In genomic region chr6:71492756-71493674, GRCm38 (mm10) we compare ENCODE assay signal across 8 mouse cellular contexts. TPM values are rescaled to one million over a fixed set of nuclear protein-coding genes. Genes with fewer than 3 reads are reported as not detected.
DNase-seq lines count a peak whose midpoint lies in the region; ATAC-seq and TF ChIP-seq lines count a peak whose summit lies in the region.

No protein-coding gene starts in this region.

- no peaks in the 10 kb centered on the region for H3K27me3 ChIP-seq in heart, embryonic 15.5 days
- H3K27me3 ChIP-seq in G1E (ENCODE audit: insufficient read depth, low read length) = peaks cover 2% of the 10 kb centered on the region
- no peaks in the 10 kb centered on the region for H3K27me3 ChIP-seq in hindbrain, embryonic 10.5 days (ENCODE audit: insufficient read depth, poor library complexity, severe bottlenecking)
- no peaks in the 10 kb centered on the region for H3K27me3 ChIP-seq in megakaryocyte, embryonic 14.5 days (replicated peaks)

- H3K9ac ChIP-seq in heart, embryonic 15.5 days = peak overlapping the region; percentile 100; the same call in 1 of the 2 replicates

- DNase-seq in heart, postnatal 4 days = no peak
- no peak for DNase-seq in G1E (ENCODE audit: low spot score)
- DNase-seq in hindbrain, embryonic 10.5 days (ENCODE audit: low spot score) = no peak
- no peak for DNase-seq in left cerebral cortex, adult 11 months (ENCODE audit: low spot score)
- DNase-seq in ovary, postnatal 36 days (ENCODE audit: low spot score) = no peak
- no peak for DNase-seq in adrenal gland, adult 2 months

- H3K27ac ChIP-seq in heart, embryonic 15.5 days = peak overlapping the region; percentile 99
- peak overlapping the region; percentile 99 for H3K27ac ChIP-seq in hindbrain, embryonic 10.5 days

- H3K4me1 ChIP-seq in heart, embryonic 15.5 days (replicated peaks) = peaks cover 14% of the 10 kb centered on the region
- peaks cover 21% of the 10 kb centered on the region for H3K4me1 ChIP-seq in G1E (ENCODE audit: insufficient read depth, low read depth, low read length)
- peaks cover 19% of the 10 kb centered on the region for H3K4me1 ChIP-seq in hindbrain, embryonic 10.5 days (replicated peaks)
- peaks cover 25% of the 10 kb centered on the region for H3K4me1 ChIP-seq in megakaryocyte, embryonic 14.5 days

- no peaks in the 10 kb centered on the region for H3K9me3 ChIP-seq in heart, embryonic 15.5 days (replicated peaks)
- no peaks in the 10 kb centered on the region for H3K9me3 ChIP-seq in G1E (replicated peaks)
- no peaks in the 10 kb centered on the region for H3K9me3 ChIP-seq in hindbrain, embryonic 10.5 days
- 0 out of 2 replicates have a peak, but pooled peaks cover 3% of the 10 kb centered on the region for H3K9me3 ChIP-seq in megakaryocyte, embryonic 14.5 days

- H3K4me2 ChIP-seq in heart, embryonic 15.5 days = peak overlapping the region; percentile 87

- peak overlapping the region; percentile 99 for H3K4me3 ChIP-seq in heart, embryonic 15.5 days
- H3K4me3 ChIP-seq in G1E (ENCODE audit: low read depth, low read length) = peak overlapping the region; percentile 89
- H3K4me3 ChIP-seq in hindbrain, embryonic 10.5 days = peak overlapping the region; percentile 94
- peak overlapping the region; percentile 99 for H3K4me3 ChIP-seq in megakaryocyte, embryonic 14.5 days (replicated peaks)

- ATAC-seq in heart, embryonic 15.5 days (replicated peaks; ENCODE audit: insufficient number of reproducible peaks, insufficient read depth, low FRiP score, low read depth) = no peak; the same call in 1 of the 2 replicates
- no peak for ATAC-seq in G1E (ENCODE audit: extremely low read depth, insufficient number of reproducible peaks, low FRiP score, poor library complexity, severe bottlenecking)

- TF ChIP-seq CTCF in G1E (IDR thresholded peaks at IDR 0.05; ENCODE audit: low read depth, low read length) = no peak

- H3K36me3 ChIP-seq in heart, embryonic 15.5 days = peaks cover 6% of the 10 kb centered on the region; the same call in 1 of the 2 replicates
- peaks cover 6% of the 10 kb centered on the region for H3K36me3 ChIP-seq in G1E (replicated peaks)
- H3K36me3 ChIP-seq in hindbrain, embryonic 10.5 days = peaks cover 7% of the 10 kb centered on the region
- peaks cover 12% of the 10 kb centered on the region for H3K36me3 ChIP-seq in megakaryocyte, embryonic 14.5 days (replicated peaks; ENCODE audit: low read length)

- 21% methylated on average over 21 of the region's 22 CpGs for WGBS in heart, embryonic 15.5 days
- WGBS in hindbrain, embryonic 10.5 days = 25% methylated on average over 21 of the region's 22 CpGs

RNA-seq across cellular contexts. Expression of gene Rnf103, which starts 0.7 kb away (rescaled TPM):
- 14.5 and 15.8 TPM in 2 replicates for polyA plus RNA-seq in heart, embryonic 15.5 days (2015; fragmentation: Nextera tagmentation; extraction: Ambion mirVana)
- total RNA-seq in heart, postnatal 4 days (2021) = 10 to 100 TPM; 32.1 to 33.5 TPM
- total RNA-seq in G1E (2014; fragmentation: Nextera tagmentation) (14.2 and 15.0 TPM in 2 replicates), G1E (2017) (15.0 and 18.3 TPM in 2 replicates)
- polyA plus RNA-seq in G1E (2012) = 7.3 and 9.7 TPM in 2 replicates
- polyA plus RNA-seq in hindbrain, embryonic 10.5 days (2016; fragmentation: Nextera tagmentation; extraction: Ambion mirVana) = 10.6 and 12.3 TPM in 2 replicates
- polyA plus RNA-seq in megakaryocyte, embryonic 14.5 days (2012; ENCODE audit: insufficient read depth, low replicate concordance) = 7.3 and 27.6 TPM in 2 replicates
- total RNA-seq in adrenal gland, adult 2 months (2021) = 10 to 100 TPM; 28.5 to 40.3 TPM
- polyA plus RNA-seq in adrenal gland, adult 2 months (2012; rRNA removed) = 37.8 and 49.3 TPM in 2 replicates

RNA-seq across cellular contexts. Expression of gene Chmp3, which starts 50.6 kb away (rescaled TPM):
- polyA plus RNA-seq in heart, embryonic 15.5 days (2015; fragmentation: Nextera tagmentation; extraction: Ambion mirVana) = 62.6 and 63.0 TPM in 2 replicates
- 10 to 100 TPM; 61.5 to 68.6 TPM for total RNA-seq in heart, postnatal 4 days (2021)
- total RNA-seq in G1E (2014; fragmentation: Nextera tagmentation) = 27.7 and 30.0 TPM in 2 replicates
- 87.1 and 101 TPM in 2 replicates for total RNA-seq in G1E (2017)
- polyA plus RNA-seq in G1E (2012) = 14.7 and 25.6 TPM in 2 replicates
- polyA plus RNA-seq in hindbrain, embryonic 10.5 days (2016; fragmentation: Nextera tagmentation; extraction: Ambion mirVana) = 46.6 and 52.0 TPM in 2 replicates
- 7.6 and 33.8 TPM in 2 replicates for polyA plus RNA-seq in megakaryocyte, embryonic 14.5 days (2012; ENCODE audit: insufficient read depth, low replicate concordance)
- total RNA-seq in adrenal gland, adult 2 months (2021) = 100 to 1,000 TPM; 141 to 143 TPM
- 16.6 and 21.7 TPM in 2 replicates for polyA plus RNA-seq in adrenal gland, adult 2 months (2012; rRNA removed)

RNA-seq across cellular contexts. Expression of gene Rmnd5a, which starts 52.6 kb away (rescaled TPM):
- 8.4 and 9.9 TPM in 2 replicates for polyA plus RNA-seq in heart, embryonic 15.5 days (2015; fragmentation: Nextera tagmentation; extraction: Ambion mirVana)
- 10 to 100 TPM; 42.1 to 43.9 TPM for total RNA-seq in heart, postnatal 4 days (2021)
- total RNA-seq in G1E (2014; fragmentation: Nextera tagmentation) (89.4 and 90.3 TPM in 2 replicates), G1E (2017) (51.9 and 65.9 TPM in 2 replicates)
- 7.4 and 7.8 TPM in 2 replicates for polyA plus RNA-seq in G1E (2012)
- polyA plus RNA-seq in hindbrain, embryonic 10.5 days (2016; fragmentation: Nextera tagmentation; extraction: Ambion mirVana) = 7.9 and 10.4 TPM in 2 replicates
- polyA plus RNA-seq in megakaryocyte, embryonic 14.5 days (2012; ENCODE audit: insufficient read depth, low replicate concordance) = 1.7 and 2.0 TPM in 2 replicates
- total RNA-seq in adrenal gland, adult 2 months (2021) = 10 to 100 TPM; 68.1 to 80.1 TPM
- polyA plus RNA-seq in adrenal gland, adult 2 months (2012; rRNA removed) = 18.3 and 20.9 TPM in 2 replicates
